Mouse (Mus musculus) hindbrain, embryonic 10.5 days (tissue): ENCODE measurements at regions not wholly inside any gene's neighbourhood (a gene's known extent, or its start where the extent isn't known, plus 50 kb on each side); places are given as distances from the start of the nearest gene placed in this dataset.
A peak's percentile ranks its signal among the peaks of the same experiment; 100 is the strongest.

ENCODE experiments used
- DNase-seq: peaks from one replicate; pipeline ENCODE4 v3.0.0-alpha.2; 2017; ENCODE audit warnings: low spot score
- H3K27ac ChIP-seq: fragments of 300-500 bp; sonication (generic); 2 replicates; pipeline ENCODE4 v1.5.1; 2016; ENCODE audit warnings: mild to moderate bottlenecking, moderate library complexity
- H3K27me3 ChIP-seq: fragments of 300-500 bp; sonication (generic); 2 replicates; pipeline ENCODE4 v1.6.1; 2016; ENCODE audit warnings: mild to moderate bottlenecking; ENCODE audit not compliant: poor library complexity, insufficient read depth, severe bottlenecking
- H3K36me3 ChIP-seq: fragments of 300-500 bp; sonication (generic); 2 replicates; pipeline ENCODE4 v1.6.1; 2016; ENCODE audit warnings: mild to moderate bottlenecking, moderate library complexity
- H3K4me1 ChIP-seq: fragments of 300-500 bp; sonication (generic); replicated peaks from 2 replicates; pipeline ENCODE4 v1.6.1; 2016; ENCODE audit warnings: mild to moderate bottlenecking
- H3K4me3 ChIP-seq: fragments of 300-500 bp; sonication (generic); 2 replicates; pipeline ENCODE4 v1.5.1; 2016; ENCODE audit warnings: mild to moderate bottlenecking, moderate library complexity
- H3K9me3 ChIP-seq: fragments of 300-500 bp; sonication (generic); 2 replicates; pipeline ENCODE4 v1.6.1; 2016; ENCODE audit warnings: mild to moderate bottlenecking, moderate library complexity
- WGBS: fragments of 180-500 bp; shearing (Covaris S2); methylation state at CpG from one replicate; pipeline ENCODE4 v1.1.7; 2016; 5-methylcytosine and 5-hydroxymethylcytosine counted together

DNA sequence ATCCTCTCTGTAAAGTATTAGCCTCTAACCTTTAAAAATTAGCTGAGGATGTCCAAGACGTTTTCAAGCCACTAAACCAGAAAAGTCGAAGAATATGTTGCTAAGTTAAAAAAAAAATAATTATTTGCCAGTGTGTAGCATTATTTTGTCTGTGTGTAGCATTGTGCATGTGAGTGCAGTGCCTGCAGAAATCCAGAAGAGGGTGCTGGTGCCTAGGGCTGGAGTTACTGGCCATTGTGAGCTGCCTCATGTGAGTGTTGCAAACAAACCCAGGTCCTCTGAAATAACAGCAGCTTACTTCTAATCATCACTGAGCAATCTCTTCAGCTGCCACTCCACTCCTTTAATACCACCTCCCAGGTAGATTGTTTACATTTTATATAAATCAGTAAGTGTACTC, 345.0 kb downstream of the Ttll7 start:
- 59% methylated on average over 2 of the region's 2 CpGs for WGBS
- peak; percentile 30 for DNase-seq
- Histone ChIP-seq H3K9me3 (no peaks in the 10 kb centered on the region), H3K4me3 (no peak overlapping the region), H3K4me1 (0 out of 2 replicates have a peak, but pooled peaks cover 4% of the 10 kb centered on the region), H3K27me3 (no peaks in the 10 kb centered on the region), H3K36me3 (no peaks in the 10 kb centered on the region), H3K27ac (no peak overlapping the region)

DNA sequence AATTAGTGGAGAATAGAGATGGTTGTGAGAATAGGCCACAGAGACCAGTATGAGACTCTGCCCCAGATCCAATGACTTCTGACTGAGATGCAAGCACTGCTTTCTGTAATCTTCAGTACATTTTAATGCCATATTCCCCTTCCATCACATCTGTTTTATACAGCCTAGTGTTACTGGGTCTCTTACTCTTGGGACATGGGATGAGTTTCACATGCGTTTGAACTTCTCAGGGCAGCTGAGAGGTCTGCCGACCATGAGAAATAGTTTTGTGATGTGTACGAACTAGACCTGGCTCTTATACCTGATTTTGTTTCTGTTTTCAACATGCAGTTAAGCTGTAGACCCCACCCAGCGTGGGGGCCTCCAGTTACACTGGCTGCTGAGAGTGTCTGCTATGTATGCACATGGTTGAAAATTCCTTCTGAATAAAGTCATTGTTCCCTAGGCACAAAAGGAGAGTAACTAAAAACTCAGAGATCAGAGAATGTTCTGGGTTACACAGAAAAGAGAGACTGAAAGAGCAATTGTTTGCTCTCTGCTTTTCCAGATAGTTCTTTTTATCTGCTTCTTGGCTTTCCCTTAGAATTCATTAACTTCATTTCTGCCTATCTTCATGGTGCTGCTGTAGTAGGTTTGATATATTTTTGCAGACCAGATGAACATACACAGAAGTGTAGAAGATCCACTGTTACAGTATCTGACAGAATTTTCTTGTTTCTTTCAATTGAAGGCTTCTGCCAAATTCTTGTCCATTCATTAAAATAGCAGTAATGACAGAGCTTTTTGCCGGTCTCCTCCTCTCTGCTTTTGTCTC, 359.2 kb downstream of the Ttll7 start:
- Histone ChIP-seq H3K27me3 (no peaks in the 10 kb centered on the region), H3K9me3 (no peaks in the 10 kb centered on the region), H3K4me3 (no peak overlapping the region), H3K36me3 (no peaks in the 10 kb centered on the region), H3K4me1 (peaks cover 13% of the 10 kb centered on the region), H3K27ac (peak overlapping the region; percentile 40; the same call in 1 of the 2 replicates)
- peak; percentile 6 for DNase-seq
- 54% methylated on average over 5 of the region's 5 CpGs for WGBS

DNA sequence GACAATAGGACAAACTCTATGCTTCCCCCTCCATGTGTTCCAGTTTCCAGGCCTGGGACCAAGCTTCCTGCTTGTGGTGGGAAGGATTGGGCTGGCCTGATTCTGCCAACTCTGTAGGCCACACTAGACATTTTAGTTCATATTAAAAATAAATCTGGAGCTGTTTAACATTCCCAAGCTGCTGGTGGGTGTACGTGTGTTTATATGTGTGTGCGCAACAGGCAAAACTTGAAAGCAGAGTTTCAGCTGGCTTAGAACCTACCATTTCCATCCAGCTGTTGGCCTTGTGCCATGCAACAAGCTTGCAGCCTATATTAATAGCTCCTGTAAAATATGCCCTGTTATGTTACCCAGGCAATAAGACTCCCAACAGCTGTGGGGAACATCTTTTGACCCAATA, 376.5 kb downstream of the Ttll7 start:
- Histone ChIP-seq H3K27ac (no peak overlapping the region), H3K4me3 (no peak overlapping the region), H3K27me3 (no peaks in the 10 kb centered on the region), H3K36me3 (no peaks in the 10 kb centered on the region), H3K9me3 (no peaks in the 10 kb centered on the region), H3K4me1 (no peaks in the 10 kb centered on the region)
- no peak for DNase-seq
- WGBS, result 92% methylated on average over 2 of the region's 2 CpGs

DNA sequence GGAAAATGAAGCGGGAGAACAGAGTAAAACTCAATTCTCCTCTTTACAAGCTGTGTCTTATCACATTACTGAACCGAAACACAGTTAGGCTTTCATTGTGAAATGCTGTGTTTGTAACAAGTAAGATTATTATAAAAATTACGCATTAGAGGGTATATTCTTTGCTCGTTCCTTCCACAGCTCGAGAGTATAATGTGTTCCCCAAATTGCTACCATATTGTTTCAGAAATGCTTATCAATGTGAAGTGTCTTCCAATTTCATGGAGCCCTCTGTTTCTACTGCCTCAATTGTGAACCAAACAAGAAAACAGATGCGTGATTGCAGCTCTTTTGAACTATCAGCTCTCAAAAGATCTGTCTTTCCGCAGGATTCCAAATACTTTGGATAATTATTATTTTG, 378.4 kb downstream of the Ttll7 start:
- Histone ChIP-seq H3K36me3 (no peaks in the 10 kb centered on the region), H3K9me3 (no peaks in the 10 kb centered on the region), H3K27ac (no peak overlapping the region), H3K4me3 (no peak overlapping the region), H3K4me1 (no peaks in the 10 kb centered on the region), H3K27me3 (no peaks in the 10 kb centered on the region)
- no peak for DNase-seq
- WGBS, result 90% methylated on average over 7 of the region's 7 CpGs

DNA sequence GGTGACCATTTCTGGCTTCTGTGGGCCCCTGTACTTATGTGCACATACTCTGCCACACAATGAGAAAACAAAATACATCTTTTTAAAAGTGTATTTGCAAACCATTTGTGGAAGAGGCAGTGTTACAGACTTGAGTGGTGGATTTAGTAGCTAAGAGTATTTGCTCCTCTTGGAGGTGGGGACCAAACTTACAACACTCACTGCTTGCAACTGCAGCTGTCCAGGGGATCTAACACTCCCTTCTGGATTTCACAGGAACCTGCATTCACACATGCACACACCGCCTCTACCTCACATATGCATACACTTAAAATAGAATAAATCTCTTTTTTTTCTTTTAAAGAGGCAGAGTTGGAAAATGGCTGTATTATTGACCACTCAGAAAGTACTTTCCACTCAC, 386.2 kb downstream of the Ttll7 start:
- 84% methylated on average over 1 of the region's 1 CpGs for WGBS
- Histone ChIP-seq H3K4me1 (peaks cover 9% of the 10 kb centered on the region), H3K9me3 (no peaks in the 10 kb centered on the region)

DNA sequence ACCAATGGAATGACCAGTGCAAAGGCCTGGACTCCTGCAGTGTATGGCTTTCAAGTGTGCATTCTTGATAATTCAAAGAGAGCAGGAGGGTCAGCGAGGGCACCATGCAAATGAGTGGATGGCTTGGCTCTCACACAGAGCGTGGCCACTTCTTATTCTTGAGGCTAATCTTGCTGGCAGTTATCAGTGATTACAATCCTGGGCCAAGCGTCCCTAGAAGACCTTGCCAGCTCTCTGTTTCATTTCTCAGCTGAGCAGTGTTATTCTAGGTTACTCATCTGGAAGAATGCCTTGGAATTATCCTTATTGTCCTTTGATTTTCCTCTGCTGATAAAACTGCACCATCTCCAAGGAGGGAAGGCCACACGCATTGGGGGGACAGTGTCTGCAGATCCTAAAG, 388.5 kb downstream of the Ttll7 start:
- no peaks in the 10 kb centered on the region; the same call in none of the 2 replicates for H3K27me3 ChIP-seq
- no peak overlapping the region for H3K4me3 ChIP-seq
- H3K27ac ChIP-seq, result no peak overlapping the region
- WGBS, result 23% methylated on average over 4 of the region's 4 CpGs
- peaks cover 9% of the 10 kb centered on the region for H3K4me1 ChIP-seq
- no peaks in the 10 kb centered on the region for H3K9me3 ChIP-seq
- no peaks in the 10 kb centered on the region for H3K36me3 ChIP-seq
- DNase-seq, result peak; percentile 19

More for the DNA sequence above, 386.2 kb downstream of the Ttll7 start:
- Histone ChIP-seq H3K36me3 (no peaks in the 10 kb centered on the region), H3K4me3 (no peak overlapping the region), H3K27me3 (no peaks in the 10 kb centered on the region; the same call in 1 of the 2 replicates), H3K27ac (no peak overlapping the region)
- no peak for DNase-seq

DNA sequence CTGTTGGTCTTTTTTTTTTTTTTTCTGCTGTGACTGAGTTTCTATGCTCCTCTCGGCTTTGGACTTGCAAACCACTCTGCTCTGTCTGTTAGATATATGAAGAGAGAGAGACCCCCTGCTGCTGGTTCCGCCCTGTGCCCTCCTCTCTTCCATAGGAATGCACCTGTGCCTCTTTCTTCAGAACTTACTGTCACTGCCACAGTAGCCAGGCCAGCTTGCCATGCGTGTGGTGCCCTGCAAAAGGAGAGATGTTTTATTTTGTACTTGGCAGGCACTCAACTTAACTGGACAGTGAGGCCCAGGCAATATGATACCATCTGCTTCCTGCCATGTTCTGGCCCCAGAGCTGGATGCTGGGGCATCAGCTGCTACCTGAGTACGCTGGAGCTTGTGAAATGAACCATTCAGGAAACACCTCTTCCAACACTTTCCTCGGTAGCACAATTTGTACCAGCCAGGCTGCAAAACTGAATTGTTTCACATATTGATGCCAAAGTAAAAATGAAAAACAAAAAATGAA, 392.8 kb downstream of the Ttll7 start:
- Histone ChIP-seq H3K27ac (no peak overlapping the region), H3K9me3 (no peaks in the 10 kb centered on the region), H3K4me1 (peaks cover 9% of the 10 kb centered on the region), H3K4me3 (no peak overlapping the region), H3K36me3 (no peaks in the 10 kb centered on the region), H3K27me3 (no peaks in the 10 kb centered on the region; the same call in none of the 2 replicates)
- DNase-seq, result no peak
- 77% methylated on average over 5 of the region's 5 CpGs for WGBS

DNA sequence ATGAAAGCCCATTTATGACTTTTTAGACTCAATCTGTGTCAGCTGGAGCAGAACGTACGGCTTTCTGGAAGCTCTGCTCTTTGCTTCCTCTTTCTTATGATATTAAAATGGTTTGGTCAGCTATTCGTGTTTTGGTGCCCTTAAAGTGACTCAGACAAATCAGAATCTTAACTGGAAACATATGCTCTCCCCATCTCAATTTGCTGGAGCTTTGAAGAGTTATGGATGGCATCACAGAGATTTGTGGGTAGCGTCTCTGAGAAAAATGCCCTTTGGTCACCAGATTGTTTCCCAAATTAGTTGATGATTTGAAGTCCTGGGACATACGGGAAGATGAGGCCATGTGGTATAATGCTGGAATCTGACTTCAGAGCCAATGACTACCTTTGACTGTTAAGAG, 394.0 kb downstream of the Ttll7 start:
- DNase-seq, result no peak
- H3K36me3 ChIP-seq, result no peaks in the 10 kb centered on the region
- no peaks in the 10 kb centered on the region for H3K9me3 ChIP-seq
- H3K27ac ChIP-seq, result no peak overlapping the region
- 81% methylated on average over 5 of the region's 5 CpGs for WGBS
- H3K4me3 ChIP-seq, result no peak overlapping the region
- H3K27me3 ChIP-seq, result no peaks in the 10 kb centered on the region; the same call in none of the 2 replicates
- no peaks in the 10 kb centered on the region for H3K4me1 ChIP-seq

DNA sequence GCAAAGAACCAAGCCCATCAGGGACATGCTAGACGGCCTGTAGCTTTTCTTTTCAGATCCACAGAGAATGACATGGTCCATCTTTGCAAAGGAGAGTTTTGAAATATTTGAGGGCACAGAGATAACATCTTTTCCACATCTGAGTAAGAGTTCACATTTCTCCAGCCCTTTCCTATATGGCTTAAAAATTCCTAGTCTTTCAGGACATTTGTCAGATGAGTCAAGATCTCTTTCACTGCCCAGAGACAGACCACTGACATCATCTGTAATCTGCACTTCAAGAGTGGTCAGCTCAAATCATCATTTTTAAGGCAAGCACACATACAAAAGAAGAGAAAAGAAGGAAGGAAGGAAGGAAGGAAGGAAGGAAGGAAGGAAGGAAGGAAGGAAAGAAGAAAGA, 397.3 kb downstream of the Ttll7 start:
- Histone ChIP-seq H3K4me1 (peaks cover 16% of the 10 kb centered on the region), H3K27ac (no peak overlapping the region), H3K27me3 (no peaks in the 10 kb centered on the region; the same call in 1 of the 2 replicates), H3K36me3 (no peaks in the 10 kb centered on the region), H3K4me3 (no peak overlapping the region), H3K9me3 (no peaks in the 10 kb centered on the region)
- 83% methylated on average over 1 of the region's 1 CpGs for WGBS
- DNase-seq, result no peak

DNA sequence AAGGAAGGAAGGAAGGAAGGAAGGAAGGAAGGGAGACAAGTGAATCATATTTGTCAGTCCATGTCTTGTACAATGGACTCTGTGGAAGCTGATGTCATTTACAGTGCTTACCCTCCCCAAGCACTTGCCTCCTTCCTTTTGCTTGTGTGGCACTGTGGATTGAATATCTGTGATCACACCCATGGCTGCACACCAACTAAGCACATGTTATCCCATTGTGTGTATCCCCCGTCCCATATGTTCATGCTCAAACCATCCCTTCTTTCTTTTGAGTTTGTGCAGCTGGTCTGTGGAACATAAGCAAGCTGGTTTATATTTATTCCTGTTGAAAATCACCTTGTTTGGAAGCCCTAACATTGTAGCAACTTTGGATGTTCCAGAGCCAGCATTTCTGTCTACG, 397.7 kb downstream of the Ttll7 start:
- H3K27me3 ChIP-seq, result no peaks in the 10 kb centered on the region
- DNase-seq, result no peak
- H3K9me3 ChIP-seq, result no peaks in the 10 kb centered on the region
- no peak overlapping the region for H3K4me3 ChIP-seq
- 86% methylated on average over 2 of the region's 2 CpGs for WGBS
- peaks cover 19% of the 10 kb centered on the region for H3K4me1 ChIP-seq
- no peaks in the 10 kb centered on the region for H3K36me3 ChIP-seq
- no peak overlapping the region for H3K27ac ChIP-seq

DNA sequence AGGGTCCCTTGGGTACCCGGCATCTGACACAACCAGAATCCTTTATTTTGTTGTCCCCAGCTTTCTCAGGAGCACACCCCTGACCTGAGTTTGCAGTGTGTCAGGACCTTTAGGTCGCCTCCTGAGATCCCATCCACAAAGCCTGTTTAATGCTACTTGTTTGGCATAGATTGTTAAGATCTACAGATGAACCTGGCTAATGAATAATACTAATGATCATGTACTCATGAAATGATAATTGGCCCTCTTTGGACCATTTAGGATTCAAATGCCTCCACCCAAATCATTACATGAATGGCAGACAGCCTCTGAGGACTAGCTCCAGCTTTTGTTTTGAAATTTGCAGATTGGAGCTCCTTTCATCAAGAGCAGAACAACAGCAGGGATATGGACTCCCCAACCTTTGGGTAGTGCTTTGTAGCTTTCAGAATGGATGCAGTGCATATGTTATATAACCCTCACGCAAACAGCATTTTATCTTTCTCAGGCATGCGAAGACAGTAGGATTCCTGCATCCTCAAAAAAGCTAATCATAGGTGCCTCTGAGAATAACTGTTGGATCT, 400.1 kb downstream of the Ttll7 start:
- Histone ChIP-seq H3K36me3 (no peaks in the 10 kb centered on the region), H3K27ac (no peak overlapping the region), H3K4me1 (peaks cover 19% of the 10 kb centered on the region), H3K4me3 (no peak overlapping the region), H3K27me3 (no peaks in the 10 kb centered on the region), H3K9me3 (no peaks in the 10 kb centered on the region)
- WGBS, result 84% methylated on average over 4 of the region's 4 CpGs
- DNase-seq, result no peak

DNA sequence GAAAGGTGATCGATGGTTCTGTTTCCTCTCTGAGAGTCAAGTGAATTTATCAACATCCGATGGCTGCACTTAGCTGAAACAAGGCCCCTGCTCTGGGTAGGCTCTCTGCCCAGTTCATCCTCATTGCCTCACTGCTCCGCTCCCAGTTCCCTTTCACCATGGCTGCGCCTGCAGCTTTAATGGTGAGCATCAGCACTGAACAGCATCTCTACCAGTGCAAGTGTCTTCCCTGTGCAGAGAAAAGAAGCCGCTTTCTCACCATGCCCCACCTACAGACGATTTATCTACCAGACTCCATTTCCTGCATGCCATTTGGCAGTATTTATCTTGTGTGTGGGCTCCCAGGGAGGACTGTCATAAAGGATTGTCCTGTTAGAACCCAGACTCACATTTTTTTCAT, 400.6 kb downstream of the Ttll7 start:
- no peaks in the 10 kb centered on the region for H3K36me3 ChIP-seq
- DNase-seq, result no peak
- peaks cover 19% of the 10 kb centered on the region for H3K4me1 ChIP-seq
- H3K4me3 ChIP-seq, result no peak overlapping the region
- H3K9me3 ChIP-seq, result no peaks in the 10 kb centered on the region
- peak overlapping the region; percentile 62 for H3K27ac ChIP-seq
- no peaks in the 10 kb centered on the region for H3K27me3 ChIP-seq
- WGBS, result 83% methylated on average over 6 of the region's 6 CpGs

DNA sequence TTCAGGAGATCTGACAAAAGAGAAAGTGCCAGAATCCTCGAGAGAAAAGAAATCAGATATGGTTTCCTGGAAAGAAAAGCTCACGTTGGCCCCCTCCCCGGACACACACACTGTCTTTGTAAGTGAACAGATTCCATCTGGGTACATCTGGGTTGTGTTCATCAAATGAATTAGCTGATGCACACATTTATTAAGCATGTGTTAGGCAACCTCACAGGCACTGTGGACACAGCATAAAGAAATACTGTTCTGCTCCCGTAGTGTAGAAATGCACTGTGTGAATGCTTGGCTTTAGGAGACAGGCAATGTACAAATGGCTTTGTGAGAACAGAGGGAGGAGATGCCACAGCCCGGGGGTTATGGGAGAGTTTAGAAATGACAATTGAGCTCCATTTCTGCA, 402.3 kb downstream of the Ttll7 start:
- no peak overlapping the region for H3K27ac ChIP-seq
- 57% methylated on average over 5 of the region's 5 CpGs for WGBS
- H3K27me3 ChIP-seq, result no peaks in the 10 kb centered on the region
- H3K9me3 ChIP-seq, result no peaks in the 10 kb centered on the region
- peaks cover 19% of the 10 kb centered on the region for H3K4me1 ChIP-seq
- no peaks in the 10 kb centered on the region for H3K36me3 ChIP-seq
- DNase-seq, result no peak
- H3K4me3 ChIP-seq, result no peak overlapping the region
